Mouse (Mus musculus): ENCODE measurements around the gene Gm21094.
"Not testable (repeated sequence)": the region's sequence is repeated elsewhere in the genome, so short reads cannot be mapped to it uniquely, and the experiment has no call there.

Gene Gm21094

DNA sequence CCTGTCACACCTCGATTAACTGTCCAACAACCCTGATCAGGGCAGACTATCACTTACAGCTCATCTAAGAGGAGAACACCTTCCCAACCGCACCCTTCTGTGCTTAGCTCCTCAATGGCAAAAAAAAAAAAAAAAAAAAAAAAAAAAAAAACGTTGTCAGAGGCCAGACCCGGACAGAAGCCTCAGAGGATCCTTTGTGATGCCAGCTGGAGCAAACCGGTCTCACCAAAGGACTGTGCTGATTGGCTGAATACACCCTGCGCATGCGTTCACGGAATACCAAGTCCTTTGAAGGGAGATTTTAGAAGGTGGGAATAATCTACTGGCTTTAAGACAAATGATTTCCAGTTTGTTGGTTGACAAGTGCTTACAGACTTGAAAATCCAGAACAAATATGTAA lies at the start of gene Gm21094:
Gene Gm21094 (minus strand): TSS at position 101 of the 400 bp plus-strand sequence.
- not testable (repeated sequence) for DNase-seq
